Mouse (Mus musculus): ENCODE measurements at regions not wholly inside any gene's neighbourhood (a gene's known extent, or its start where the extent isn't known, plus 50 kb on each side); places are given as distances from the start of the nearest gene placed in this dataset.

DNA sequence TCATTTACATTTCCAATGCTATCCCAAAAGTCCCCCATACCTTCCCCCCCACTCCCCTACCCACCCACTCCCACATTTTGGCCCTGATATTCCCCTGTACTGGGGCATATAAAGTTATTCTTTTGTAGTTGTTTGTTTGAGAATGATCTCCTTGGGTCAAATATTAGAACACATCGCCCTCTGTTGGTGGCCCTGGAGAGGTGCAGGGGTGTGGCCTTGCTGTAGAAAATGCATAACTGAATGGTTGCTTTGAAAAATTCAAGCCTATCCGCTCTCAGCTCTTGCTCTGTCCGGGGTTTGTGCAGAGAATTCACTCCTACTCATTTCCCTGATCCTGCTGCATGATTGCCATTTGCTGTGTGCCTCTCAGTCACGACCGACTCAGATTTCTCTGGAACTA is 336.4 kb upstream of the Epha6 start:
- in situ Hi-C loops (cut with MboI; ENCODE audit: unreplicated experiment in 2 of 2): loop anchor here (10.0 to 25.0 kb wide), 2 partner anchors 1254 to 1257 kb away; no protein-coding TSS in a partner anchor
